Mouse (Mus musculus): Measurements from ENCODE around the gene Ifna7. TPM values are rescaled to one million over a fixed set of nuclear protein-coding genes. Genes with fewer than 3 reads are reported as not detected.

The Ifna7 gene
- polyA plus RNA-seq, 1 experiment: not detected

DNA sequence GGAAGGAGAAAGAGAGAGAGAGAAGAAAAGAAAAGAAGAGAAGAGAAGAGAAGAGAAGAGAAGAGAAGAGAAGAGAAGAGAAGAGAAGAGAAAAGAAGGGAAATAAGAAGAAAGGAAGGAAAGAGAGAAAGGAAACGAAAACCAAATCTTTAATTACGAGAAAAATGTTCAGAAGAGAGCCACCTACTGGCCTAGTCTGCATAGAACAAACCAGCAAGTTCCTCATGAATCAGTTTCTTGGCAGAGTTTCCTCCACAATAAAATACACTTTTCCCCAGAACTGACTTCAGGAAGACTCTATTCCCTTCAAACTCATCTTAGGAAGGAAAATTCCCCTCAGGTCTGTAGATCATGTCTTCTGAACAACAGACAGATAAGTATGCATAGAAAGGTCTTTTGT lies 29.3 kb downstream of the Ifna7 start:
- Histone ChIP-seq H3K27me3 (ENCODE audit: control insufficient read depth, insufficient read depth, low read length) (no peaks in the 10 kb centered on the region), H3K36me3 (ENCODE audit: control insufficient read depth, insufficient read depth, low read length) (no peaks in the 10 kb centered on the region), H3K27ac (ENCODE audit: control insufficient read depth, insufficient read depth, low read length) (no peak overlapping the region), H3K4me3 (ENCODE audit: control insufficient read depth, insufficient read depth, low read length) (no peak overlapping the region), H3K4me1 (replicated peaks; ENCODE audit: control insufficient read depth, insufficient read depth, low read length) (no peaks in the 10 kb centered on the region)
- DNase-seq: no peak
- WGBS: 42% methylated on average over 2 of the region's 2 CpGs
- TF ChIP-seq POLR2A (IDR thresholded peaks at IDR 0.05; ENCODE audit: control insufficient read depth, extremely low read depth, insufficient read depth, low read length, poor library complexity) (no peak), CTCF (IDR thresholded peaks at IDR 0.05; ENCODE audit: borderline replicate concordance, control insufficient read depth, extremely low read depth, insufficient read depth, low read length, poor library complexity) (no peak)

DNA sequence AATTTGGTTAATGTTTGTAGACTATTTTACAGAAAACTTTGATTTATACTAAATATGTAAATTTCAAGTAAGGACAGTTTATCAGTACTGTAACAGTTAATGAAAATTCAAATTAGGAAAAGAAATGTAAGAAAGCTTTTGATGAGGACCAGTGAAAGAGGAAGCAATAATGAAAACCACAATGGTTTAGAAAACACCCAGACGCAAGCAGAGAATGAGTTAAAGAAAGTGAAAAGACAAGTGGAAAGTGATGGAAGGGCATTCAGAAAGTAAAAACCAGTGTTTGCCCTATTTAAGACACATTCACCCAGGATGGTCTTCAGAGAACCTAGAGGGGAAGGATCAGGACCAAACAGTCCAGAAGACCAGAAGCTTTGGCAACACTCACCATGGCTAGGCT lies 33.7 kb downstream of the Ifna7 start, which contains the start of gene Ifna1:
TSS of gene Ifna1 (plus strand) at position 390 of the 400 bp plus-strand sequence.
- no peak within 1 kb of the TSS for H3K4me3 ChIP-seq (ENCODE audit: control insufficient read depth, insufficient read depth, low read length)
- no peaks in the 10 kb centered on the region for H3K4me1 ChIP-seq (replicated peaks; ENCODE audit: control insufficient read depth, insufficient read depth, low read length)
- WGBS: 41% methylated on average over 1 of the region's 1 CpGs
- no peaks in the 10 kb centered on the region for H3K36me3 ChIP-seq (ENCODE audit: control insufficient read depth, insufficient read depth, low read length)
- TF ChIP-seq POLR2A (IDR thresholded peaks at IDR 0.05; ENCODE audit: control insufficient read depth, extremely low read depth, insufficient read depth, low read length, poor library complexity) (no peak), CTCF (IDR thresholded peaks at IDR 0.05; ENCODE audit: borderline replicate concordance, control insufficient read depth, extremely low read depth, insufficient read depth, low read length, poor library complexity) (no peak)
- no peak for DNase-seq
- H3K27ac ChIP-seq (ENCODE audit: control insufficient read depth, insufficient read depth, low read length): no peak within 1 kb of the TSS
- no peaks in the 10 kb centered on the region for H3K27me3 ChIP-seq (ENCODE audit: control insufficient read depth, insufficient read depth, low read length)

DNA sequence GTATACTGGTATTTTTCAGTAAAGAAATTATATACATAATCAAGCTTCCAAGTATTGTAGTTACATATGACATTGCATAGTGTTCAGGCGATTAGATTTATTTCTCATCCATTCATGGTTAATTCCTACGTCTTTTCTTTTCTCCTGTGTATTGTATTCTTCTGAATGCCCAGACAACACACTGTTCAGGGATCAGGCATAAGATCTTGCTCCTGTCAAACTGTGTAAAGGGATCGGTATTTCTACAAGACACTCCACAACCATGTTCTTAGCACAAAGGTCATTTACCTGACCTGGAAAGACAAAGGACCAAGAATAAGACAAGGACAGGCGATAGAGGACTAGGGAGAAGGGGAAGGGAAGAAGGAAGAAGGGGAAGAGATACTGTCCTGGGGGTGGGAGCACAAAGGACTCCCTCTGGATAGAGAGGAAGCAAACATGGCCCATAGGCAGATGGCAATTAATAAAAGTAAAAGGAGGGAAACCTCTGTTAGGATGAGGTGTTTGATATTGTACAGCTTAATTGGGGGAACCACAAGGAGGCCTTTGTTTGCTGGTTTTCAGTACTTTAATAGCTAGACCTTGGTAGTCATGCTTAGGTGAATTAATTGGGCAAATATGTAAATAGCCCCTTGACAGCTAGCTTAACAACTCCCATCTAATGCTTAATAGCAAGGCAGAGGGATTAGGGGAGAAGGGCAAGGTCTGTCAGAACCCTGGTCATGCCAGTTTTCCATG lies 35.2 kb downstream of the Ifna7 start:
- H3K27me3 ChIP-seq (ENCODE audit: control insufficient read depth, insufficient read depth, low read length): no peaks in the 10 kb centered on the region
- TF ChIP-seq CTCF (IDR thresholded peaks at IDR 0.05; ENCODE audit: borderline replicate concordance, control insufficient read depth, extremely low read depth, insufficient read depth, low read length, poor library complexity): no peak
- TF ChIP-seq POLR2A (IDR thresholded peaks at IDR 0.05; ENCODE audit: control insufficient read depth, extremely low read depth, insufficient read depth, low read length, poor library complexity): no peak
- H3K27ac ChIP-seq (ENCODE audit: control insufficient read depth, insufficient read depth, low read length): no peak overlapping the region
- no peaks in the 10 kb centered on the region for H3K36me3 ChIP-seq (ENCODE audit: control insufficient read depth, insufficient read depth, low read length)
- WGBS: 94% methylated on average over 4 of the region's 4 CpGs
- DNase-seq: no peak
- H3K4me3 ChIP-seq (ENCODE audit: control insufficient read depth, insufficient read depth, low read length): no peak overlapping the region
- H3K4me1 ChIP-seq (replicated peaks; ENCODE audit: control insufficient read depth, insufficient read depth, low read length): no peaks in the 10 kb centered on the region

DNA sequence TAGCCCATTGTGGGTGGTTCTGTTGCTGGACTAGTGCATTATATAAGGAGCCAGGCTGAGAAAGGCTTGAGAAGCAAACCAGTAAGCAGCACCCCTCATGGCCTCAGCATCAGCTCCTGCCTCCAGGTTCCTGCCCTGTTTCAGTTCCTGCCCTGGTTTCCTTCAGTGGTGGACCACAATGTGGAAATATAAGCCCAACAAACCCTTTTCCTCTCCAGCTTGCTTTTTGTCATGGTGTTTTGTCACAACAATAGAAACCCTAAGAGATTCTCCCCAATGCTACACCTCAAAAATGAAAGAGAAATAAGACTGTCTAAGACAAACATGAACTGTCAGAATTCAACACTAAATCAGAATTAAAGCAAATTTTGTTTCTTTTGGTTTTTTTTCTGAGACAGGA lies 43.2 kb downstream of the Ifna7 start:
- no peak overlapping the region for H3K27ac ChIP-seq (ENCODE audit: control insufficient read depth, insufficient read depth, low read length)
- peaks cover 1% of the 10 kb centered on the region; the same call in 1 of the 2 replicates for H3K4me1 ChIP-seq (replicated peaks; ENCODE audit: control insufficient read depth, insufficient read depth, low read length)
- H3K36me3 ChIP-seq (ENCODE audit: control insufficient read depth, insufficient read depth, low read length): no peaks in the 10 kb centered on the region
- H3K27me3 ChIP-seq (ENCODE audit: control insufficient read depth, insufficient read depth, low read length): no peaks in the 10 kb centered on the region
- no peak overlapping the region for H3K4me3 ChIP-seq (ENCODE audit: control insufficient read depth, insufficient read depth, low read length)
- no peak for DNase-seq
- no peak for TF ChIP-seq CTCF (IDR thresholded peaks at IDR 0.05; ENCODE audit: borderline replicate concordance, control insufficient read depth, extremely low read depth, insufficient read depth, low read length, poor library complexity)

DNA sequence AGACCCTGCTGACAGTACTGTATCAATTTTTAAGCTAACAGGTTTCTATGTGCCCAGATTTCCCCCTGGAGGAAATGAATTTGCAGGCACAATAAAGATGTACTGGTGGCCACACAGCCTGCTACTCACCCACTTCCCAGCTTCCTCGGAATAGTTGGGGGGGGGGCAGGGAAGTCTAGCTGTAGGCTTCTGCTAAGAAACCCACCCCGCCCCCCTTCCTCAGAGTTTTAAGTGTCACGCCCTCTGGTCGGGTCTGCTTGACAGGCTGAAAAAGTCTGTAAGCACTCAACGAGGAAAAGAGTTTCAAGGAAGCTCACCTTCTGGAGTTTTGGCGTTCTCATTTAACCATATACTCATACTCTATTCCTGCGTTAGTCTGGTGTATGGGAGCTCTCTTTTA lies 47.3 kb downstream of the Ifna7 start:
- DNase-seq: no peak
- WGBS: 40% methylated on average over 7 of the region's 7 CpGs
- H3K36me3 ChIP-seq (ENCODE audit: control insufficient read depth, insufficient read depth, low read length): no peaks in the 10 kb centered on the region
- H3K4me3 ChIP-seq (ENCODE audit: control insufficient read depth, insufficient read depth, low read length): no peak overlapping the region
- TF ChIP-seq POLR2A (IDR thresholded peaks at IDR 0.05; ENCODE audit: control insufficient read depth, extremely low read depth, insufficient read depth, low read length, poor library complexity): no peak
- no peak for TF ChIP-seq CTCF (IDR thresholded peaks at IDR 0.05; ENCODE audit: borderline replicate concordance, control insufficient read depth, extremely low read depth, insufficient read depth, low read length, poor library complexity)
- H3K4me1 ChIP-seq (replicated peaks; ENCODE audit: control insufficient read depth, insufficient read depth, low read length): peaks cover 7% of the 10 kb centered on the region
- H3K27ac ChIP-seq (ENCODE audit: control insufficient read depth, insufficient read depth, low read length): no peak overlapping the region
- H3K27me3 ChIP-seq (ENCODE audit: control insufficient read depth, insufficient read depth, low read length): no peaks in the 10 kb centered on the region

DNA sequence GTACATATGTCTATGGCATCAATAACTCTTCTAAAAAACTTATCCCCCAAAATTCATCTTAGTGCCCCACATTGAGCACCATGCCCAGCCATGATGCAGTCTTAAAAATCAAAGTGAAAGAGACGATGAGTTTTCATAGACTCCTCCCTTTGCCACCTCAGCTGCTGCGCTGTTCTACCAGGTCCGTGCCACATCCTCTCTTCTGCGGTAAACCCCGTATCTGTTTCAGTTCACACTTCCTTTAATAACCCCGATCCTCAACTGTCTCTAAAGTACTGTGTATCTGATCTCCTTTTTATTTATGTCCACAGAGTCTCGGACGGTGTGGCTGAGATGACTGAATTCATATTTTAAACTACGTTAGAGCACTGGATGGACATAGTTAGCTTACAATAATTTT lies 48.6 kb downstream of the Ifna7 start:
- H3K4me3 ChIP-seq (ENCODE audit: control insufficient read depth, insufficient read depth, low read length): peak overlapping the region; percentile 44
- H3K4me1 ChIP-seq (replicated peaks; ENCODE audit: control insufficient read depth, insufficient read depth, low read length): peaks cover 7% of the 10 kb centered on the region
- peak overlapping the region; percentile 78 for H3K27ac ChIP-seq (ENCODE audit: control insufficient read depth, insufficient read depth, low read length)
- 4% methylated on average over 9 of the region's 9 CpGs for WGBS
- H3K36me3 ChIP-seq (ENCODE audit: control insufficient read depth, insufficient read depth, low read length): no peaks in the 10 kb centered on the region
- peak; percentile 65 for DNase-seq
- no peaks in the 10 kb centered on the region for H3K27me3 ChIP-seq (ENCODE audit: control insufficient read depth, insufficient read depth, low read length)
- no peak for TF ChIP-seq CTCF (IDR thresholded peaks at IDR 0.05; ENCODE audit: borderline replicate concordance, control insufficient read depth, extremely low read depth, insufficient read depth, low read length, poor library complexity)
- no peak for TF ChIP-seq POLR2A (IDR thresholded peaks at IDR 0.05; ENCODE audit: control insufficient read depth, extremely low read depth, insufficient read depth, low read length, poor library complexity)

Data from thymus, adult 2 months (tissue).